Mouse (Mus musculus) liver, adult 10 weeks (tissue): Measurements from ENCODE around the gene Dffa. TPM values are rescaled to one million over a fixed set of nuclear protein-coding genes. Genes with fewer than 3 reads are reported as not detected.

ENCODE experiments used
- polyA plus RNA-seq: library from polyadenylated mRNA; stranded (reverse); fragments of 350-450 nt; fragmentation: Illumina TruSeq; extraction: RNeasy Lipid Tissue Mini Kit (QIAGEN cat#74804); gene quantifications from one replicate; pipeline ENCODE4 v1.2.3, GENCODE M21; 2014; ENCODE audit warnings: low read depth, low replicate concordance

Gene Dffa
- 6.2 TPM for polyA plus RNA-seq

GRCm38 (mm10) chr4:149103875-149104561 is at the start of gene Dffa:
Gene Dffa (plus strand): TSS chr4:149104146.

GRCm38 (mm10) chr4:149099369-149100017 is 4.5 kb upstream of the Dffa start, which contains the start of gene Pex14:
Gene Pex14 (minus strand): TSS chr4:149099876.

GRCm38 (mm10) chr4:149126663-149127062 is 22.7 kb downstream of the Dffa start, which contains the start of gene Cort:
Gene Cort (minus strand): TSS chr4:149126763.

GRCm38 (mm10) chr4:149136982-149137770 is 33.2 kb downstream of the Dffa start, which contains the start of gene Cenps:
Gene Cenps (minus strand): TSS chr4:149137629.

GRCm38 (mm10) chr4:149166215-149166946 is 62.4 kb downstream of the Dffa start, which contains the start of gene Pgd:
Gene Pgd (minus strand): TSS chr4:149166771.

Other genes starting within 250 kb of the Dffa start
- 3.0 TPM for gene Pex14, start 4.3 kb upstream of the Dffa start, polyA plus RNA-seq
- gene Cort, start 22.6 kb downstream of the Dffa start, polyA plus RNA-seq, result not detected
- gene Cenps, start 33.5 kb downstream of the Dffa start, polyA plus RNA-seq, result not detected
- 9.1 TPM for gene Pgd, start 62.6 kb downstream of the Dffa start, polyA plus RNA-seq
- gene Kif1b, start 203.5 kb downstream of the Dffa start, polyA plus RNA-seq, result 50.4 TPM